Mouse (Mus musculus): Measurements from ENCODE around the gene Prickle3. TPM values are rescaled to one million over a fixed set of nuclear protein-coding genes. Genes with fewer than 3 reads are reported as not detected.
"Not testable (repeated sequence)": the region's sequence is repeated elsewhere in the genome, so short reads cannot be mapped to it uniquely, and the experiment has no call there.

Prickle3 gene
- total RNA-seq, 2 experiments from 2014 or later, result 1.3 to 1.8 TPM

DNA sequence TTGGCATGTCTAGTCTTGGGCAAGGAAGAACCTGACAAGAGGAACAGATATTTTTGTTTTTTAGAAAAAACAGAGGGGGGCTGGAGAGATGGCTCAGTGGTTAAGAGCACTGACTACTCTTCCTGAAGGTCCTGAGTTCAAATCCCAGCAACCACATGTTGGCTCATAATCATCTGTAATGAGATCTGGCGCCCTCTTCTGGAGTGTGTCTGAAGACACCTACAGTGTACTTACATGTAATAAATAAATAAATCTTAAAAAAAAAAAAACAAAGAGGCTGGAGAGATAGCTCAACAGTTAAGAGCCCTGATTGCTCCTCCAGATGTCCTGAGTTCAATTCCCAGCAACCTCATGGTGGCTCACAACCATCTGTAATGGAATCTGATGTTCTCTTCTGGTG, 59.0 kb downstream of the Prickle3 start:
- DNase-seq (ENCODE audit: low spot score in 2 of 2); intact Hi-C loops (cut with DNase I): not testable (repeated sequence)

Other genes starting within 250 kb of the Prickle3 start
- not detected for gene Foxp3, start 83.6 kb upstream of the Prickle3 start, total RNA-seq (2021)
- 10 to 100 TPM; 16.4 to 16.7 TPM for gene Ppp1r3f, start 83.0 kb upstream of the Prickle3 start, total RNA-seq (2021)
- gene Ccdc22, start 51.7 kb upstream of the Prickle3 start, total RNA-seq (2021), result 10 to 100 TPM; 26.2 to 26.3 TPM
- gene Cacna1f, start 50.2 kb upstream of the Prickle3 start, total RNA-seq (2021), result under 1 TPM in 1 of 2 experiments, not detected in 1; 0.19 TPM
- 1,000 to 10,000 TPM; 2,344 to 2,346 TPM for gene Syp, start 18.8 kb upstream of the Prickle3 start, total RNA-seq (2021)
- 10 to 100 TPM in 1 of 2 experiments, 1 to 10 TPM in 1; 9.1 to 12.4 TPM for gene Plp2, start 14.1 kb downstream of the Prickle3 start, total RNA-seq (2021)
- under 1 TPM; 0.11 to 0.15 TPM for gene Magix, start 24.0 kb downstream of the Prickle3 start, total RNA-seq (2021)
- gene Gpkow, start 39.9 kb downstream of the Prickle3 start, total RNA-seq (2021), result 10 to 100 TPM; 33.7 to 34.6 TPM
- gene Wdr45, start 57.1 kb downstream of the Prickle3 start, total RNA-seq (2021), result 10 to 100 TPM; 44.9 to 53.6 TPM
- not detected for gene Gm45208, start 65.0 kb downstream of the Prickle3 start, total RNA-seq (2021)
- gene Praf2, start 71.2 kb downstream of the Prickle3 start, total RNA-seq (2021), result 100 to 1,000 TPM; 102 to 110 TPM
- gene Ccdc120, start 93.6 kb downstream of the Prickle3 start, total RNA-seq (2021), result 10 to 100 TPM; 23.1 to 23.8 TPM
- gene Tfe3, start 105.3 kb downstream of the Prickle3 start, total RNA-seq (2021), result 10 to 100 TPM; 35.9 to 37.3 TPM
- 10 to 100 TPM; 83.3 to 92.9 TPM for gene Gripap1, start 132.5 kb downstream of the Prickle3 start, total RNA-seq (2021)
- 1 to 10 TPM; 9.7 TPM for gene Kcnd1, start 165.0 kb downstream of the Prickle3 start, total RNA-seq (2021)
- gene Otud5, start 184.1 kb downstream of the Prickle3 start, total RNA-seq (2021), result 10 to 100 TPM; 61.1 to 68.2 TPM
- gene Pim2, start 221.0 kb downstream of the Prickle3 start, total RNA-seq (2021), result 10 to 100 TPM; 53.9 to 56.1 TPM
- 10 to 100 TPM; 46.3 to 56.3 TPM for gene Slc35a2, start 226.8 kb downstream of the Prickle3 start, total RNA-seq (2021)
- 10 to 100 TPM; 79.9 to 80.4 TPM for gene Pqbp1, start 242.0 kb downstream of the Prickle3 start, total RNA-seq (2021)
- 10 to 100 TPM; 25.8 to 28.6 TPM for gene Timm17b, start 242.1 kb downstream of the Prickle3 start, total RNA-seq (2021)

Data from left cerebral cortex, postnatal 14 days (tissue).